Mouse (Mus musculus) heart, postnatal 10 days (tissue): ENCODE results near the gene Adamts7. TPM values are rescaled to one million over a fixed set of nuclear protein-coding genes. Genes with fewer than 3 reads are reported as not detected.
A peak's percentile ranks its signal among the peaks of the same experiment; 100 is the strongest.

Experiments used
- DNase-seq, 2 experiments: peaks; one replicate each; pipeline ENCODE4 v3.0.0; 2021
- intact Hi-C: fragments of 180-260 bp; cut with DNase I; formaldehyde crosslinking; loops from one replicate; pipeline ENCODE4 v1.15.1; 2025
- total RNA-seq, 2 experiments: library from RNA; stranded (reverse); gene quantifications; 2 replicates each; pipeline ENCODE4 v1.2.3; 2021

The Adamts7 gene
- total RNA-seq, result 10 to 100 TPM; 21.8 to 24.0 TPM

DNA sequence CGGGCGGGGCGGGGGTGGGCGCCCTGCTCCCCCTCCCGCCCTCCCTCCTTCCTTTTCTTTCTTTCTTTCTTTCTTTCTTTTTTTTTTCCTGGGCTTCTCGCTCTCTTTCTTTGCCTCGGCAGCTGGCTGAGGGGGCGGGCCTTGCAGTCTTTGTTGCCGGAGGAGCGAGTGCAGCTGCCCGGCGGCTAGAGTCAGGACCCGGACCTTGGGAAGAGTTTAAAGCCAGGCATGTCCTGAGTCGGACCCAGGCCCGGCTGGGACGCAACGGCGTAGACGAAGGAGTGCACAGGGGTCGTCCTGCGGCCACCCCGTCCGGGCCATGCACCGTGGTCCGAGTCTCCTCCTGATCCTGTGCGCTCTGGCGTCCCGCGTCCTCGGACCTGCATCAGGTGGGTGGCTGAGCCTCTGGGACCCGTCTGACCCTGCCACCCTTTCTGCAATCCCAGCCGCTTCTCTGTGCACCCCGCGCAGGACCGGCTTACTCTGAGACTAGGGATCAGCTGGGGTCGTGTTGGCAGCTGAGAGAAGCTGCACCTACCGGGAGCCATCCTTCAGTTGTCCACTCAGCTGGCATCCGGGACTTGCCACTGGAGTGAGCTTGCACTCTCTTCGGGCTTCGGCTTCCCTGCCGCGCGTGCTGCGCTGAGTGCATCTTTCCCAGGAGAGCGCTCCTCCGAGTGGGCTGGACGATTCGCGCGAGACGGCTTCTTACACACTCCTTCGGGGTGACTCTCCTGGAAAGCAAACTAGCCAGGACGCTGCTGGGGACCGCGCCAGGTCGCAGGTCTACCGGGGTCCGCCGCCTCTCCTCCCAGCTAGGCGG is at the start of gene Adamts7:
Gene Adamts7 (plus strand): TSS at position 144 of the 823 bp plus-strand sequence.
- intact Hi-C loops, result loop anchor here (2.0 kb wide), 2 partner anchors 36 kb away; no protein-coding TSS in a partner anchor
- peak; percentile 70 to 77 for DNase-seq

- no peak for DNase-seq
- intact Hi-C loops, result loop anchor here (1.0 kb wide), 1 partner anchor 13 kb away; no protein-coding TSS in a partner anchor
Observed at GRCm38 (mm10) chr9:90113151-90113550, 49.7 kb upstream of the Adamts7 start.

- peak; percentile 93 to 94 for DNase-seq
- intact Hi-C loops, result loop anchor here (1.0 kb wide), 1 partner anchor 12 kb away; no protein-coding TSS in a partner anchor
Observed at GRCm38 (mm10) chr9:90113651-90114566, 49.0 kb upstream of the Adamts7 start.

GRCm38 (mm10) chr9:90114567-90115307 is 48.1 kb upstream of the Adamts7 start, which contains the start of gene Morf4l1:
Gene Morf4l1, minus strand, starts transcription at chr9:90114774.
- intact Hi-C loops, result no loop called here
- peak; percentile 97 to 98 for DNase-seq

GRCm38 (mm10) chr9:90115308-90115700 is 47.6 kb upstream of the Adamts7 start:
- intact Hi-C loops, result no loop called here
- no peak for DNase-seq

DNA sequence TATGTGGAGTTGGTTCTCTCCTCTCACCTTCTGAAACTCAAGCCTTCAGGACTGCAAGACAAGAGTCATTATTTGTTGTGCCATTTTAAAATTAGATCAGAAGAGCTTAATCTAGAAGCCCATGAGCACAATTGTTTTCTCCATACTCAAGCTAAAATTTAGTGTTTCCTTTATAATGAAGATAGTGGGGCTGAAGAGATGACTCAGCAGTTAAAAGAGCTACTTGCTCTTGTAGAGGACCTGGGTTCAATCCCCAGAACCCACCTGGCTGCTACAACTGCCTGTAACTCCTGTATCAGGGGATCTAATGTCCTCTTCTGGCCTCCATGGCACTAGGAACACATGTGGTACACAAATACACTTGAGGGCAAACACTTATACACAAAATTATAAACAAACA is 45.6 kb upstream of the Adamts7 start:
- intact Hi-C loops, result no loop called here
- DNase-seq, result no peak

DNA sequence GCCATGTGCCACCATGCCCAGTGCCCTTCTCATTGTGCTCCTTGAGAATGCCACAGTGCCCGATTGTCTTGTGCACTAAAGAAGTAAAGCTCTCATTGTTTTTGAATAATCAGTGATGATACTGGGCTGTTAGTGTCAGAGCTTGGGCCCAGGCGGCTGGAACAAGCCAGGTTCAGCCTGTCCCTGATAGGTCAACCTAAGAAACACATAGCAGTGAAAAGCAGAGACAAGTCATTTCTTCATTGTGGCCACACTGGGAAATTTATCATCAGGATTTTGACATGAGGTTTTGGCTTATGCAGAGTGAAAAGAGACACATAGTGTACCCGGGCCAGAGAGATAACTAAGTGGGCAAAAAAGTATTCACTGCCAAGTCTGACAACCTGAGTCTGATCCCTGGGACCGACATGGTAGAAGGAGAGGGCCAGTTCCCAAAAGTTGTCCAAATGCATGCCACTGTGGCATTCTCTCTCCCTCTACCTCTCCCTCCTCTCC is 40.6 kb upstream of the Adamts7 start:
- DNase-seq, result peak in 1 of 2 experiments; percentile 26
- intact Hi-C loops, result no loop called here

- DNase-seq, result no peak
- intact Hi-C loops, result no loop called here
Observed at GRCm38 (mm10) chr9:90124156-90124872, 38.6 kb upstream of the Adamts7 start.

DNA sequence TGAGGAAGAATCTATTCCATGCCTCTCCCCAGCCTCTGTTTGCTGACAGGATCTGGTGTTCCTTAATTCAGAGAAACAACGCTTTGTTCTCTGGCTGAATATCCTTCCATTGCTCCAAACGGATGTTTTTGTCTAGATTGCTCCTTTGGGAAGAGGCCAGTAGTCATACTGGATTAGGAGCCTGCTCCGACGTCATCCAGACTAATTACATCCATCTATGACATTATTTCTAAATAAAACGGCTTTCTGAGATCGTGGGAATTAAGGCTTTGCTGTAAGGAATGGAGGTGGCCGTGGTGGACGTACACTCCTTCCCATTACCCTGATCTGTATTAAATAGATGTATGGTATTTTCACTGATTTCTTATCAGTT is 38.0 kb upstream of the Adamts7 start:
- intact Hi-C loops, result no loop called here
- DNase-seq, result peak; percentile 50 to 55

DNA sequence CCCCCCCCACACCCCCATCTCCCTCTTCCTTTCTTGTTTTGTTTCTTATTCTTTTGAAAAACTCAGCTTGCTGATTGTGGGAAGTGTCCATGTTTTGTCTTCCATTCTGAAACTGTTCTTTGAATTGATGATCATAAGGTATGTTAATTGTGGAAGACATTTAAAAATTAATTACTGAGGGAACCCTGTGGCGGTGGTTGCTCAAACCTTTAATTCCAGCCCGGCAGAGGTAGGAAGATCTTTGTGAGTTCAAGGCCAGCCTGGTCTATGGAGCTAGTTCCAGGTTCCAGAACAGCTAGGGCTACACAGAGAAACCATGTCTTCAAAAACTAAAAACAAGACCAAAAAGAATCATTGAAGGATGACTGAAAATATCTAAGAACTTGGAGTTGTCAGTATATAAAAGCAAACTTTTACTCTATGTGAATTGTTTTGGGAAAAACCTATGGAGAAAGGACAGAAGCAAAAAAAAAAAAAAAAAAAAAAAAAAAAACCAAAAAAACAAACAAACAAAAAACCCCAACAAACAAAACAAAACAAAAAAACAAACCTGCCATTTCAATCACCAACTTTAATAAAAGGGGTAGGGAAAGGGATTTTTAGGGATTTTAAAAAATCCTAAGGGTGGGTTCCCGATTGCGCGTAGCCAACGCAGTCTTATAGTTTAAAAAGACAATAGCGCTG is 37.3 kb upstream of the Adamts7 start:
- intact Hi-C loops, result loop anchor here (1.0 to 2.0 kb wide), 2 partner anchors 12 to 37 kb away; partner anchors contain the start of gene Adamts7

DNA sequence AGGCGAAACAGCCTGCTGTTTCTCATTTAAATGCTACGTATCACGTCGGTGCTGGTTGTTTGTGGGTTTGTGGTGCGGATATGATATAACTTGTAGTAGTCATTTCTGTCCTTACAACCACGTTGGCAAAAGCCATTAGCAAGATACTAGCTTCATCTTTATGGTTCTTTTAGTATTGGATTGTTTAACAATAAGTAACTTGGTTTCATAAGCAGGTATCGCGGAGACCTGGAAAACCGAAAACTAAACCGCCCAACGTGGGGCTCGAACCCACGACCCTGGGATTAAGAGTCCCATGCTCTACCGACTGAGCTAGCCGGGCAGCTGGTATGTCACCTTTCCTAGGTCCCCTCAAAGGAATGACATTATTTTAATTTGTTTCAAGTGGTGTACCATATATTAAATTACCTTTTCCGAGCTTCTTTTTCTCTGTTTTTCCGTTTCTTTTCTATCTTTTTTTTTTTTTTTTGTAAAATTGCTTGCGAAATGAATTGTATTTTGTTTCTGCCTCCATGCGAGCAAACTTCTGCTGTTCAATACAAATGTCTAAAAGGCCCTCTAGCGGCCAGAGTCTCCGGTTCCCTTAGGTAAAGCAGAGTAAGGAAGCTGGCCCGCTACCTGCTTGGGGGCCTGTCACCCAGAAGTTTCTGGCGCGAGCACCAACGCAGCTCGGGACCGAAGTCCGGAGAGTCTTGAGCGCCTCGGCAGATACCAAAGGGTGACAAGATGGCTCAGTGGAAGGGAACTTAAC is 36.4 kb upstream of the Adamts7 start:
- DNase-seq, result peak; percentile 83 to 84
- intact Hi-C loops, result loop anchor here (1.0 to 2.0 kb wide), 2 partner anchors 13 to 36 kb away; partner anchors contain the start of gene Adamts7

More for the DNA sequence above, 37.3 kb upstream of the Adamts7 start:
- DNase-seq, result no peak

GRCm38 (mm10) chr9:90127146-90127545 is 35.7 kb upstream of the Adamts7 start:
- DNase-seq, result no peak
- intact Hi-C loops, result loop anchor here (2.0 kb wide), 1 partner anchor 36 kb away; the partner anchor contains the start of gene Adamts7

- intact Hi-C loops, result no loop called here
- DNase-seq, result peak; percentile 51 to 58
Observed at GRCm38 (mm10) chr9:90128636-90129201, 34.1 kb upstream of the Adamts7 start.

DNA sequence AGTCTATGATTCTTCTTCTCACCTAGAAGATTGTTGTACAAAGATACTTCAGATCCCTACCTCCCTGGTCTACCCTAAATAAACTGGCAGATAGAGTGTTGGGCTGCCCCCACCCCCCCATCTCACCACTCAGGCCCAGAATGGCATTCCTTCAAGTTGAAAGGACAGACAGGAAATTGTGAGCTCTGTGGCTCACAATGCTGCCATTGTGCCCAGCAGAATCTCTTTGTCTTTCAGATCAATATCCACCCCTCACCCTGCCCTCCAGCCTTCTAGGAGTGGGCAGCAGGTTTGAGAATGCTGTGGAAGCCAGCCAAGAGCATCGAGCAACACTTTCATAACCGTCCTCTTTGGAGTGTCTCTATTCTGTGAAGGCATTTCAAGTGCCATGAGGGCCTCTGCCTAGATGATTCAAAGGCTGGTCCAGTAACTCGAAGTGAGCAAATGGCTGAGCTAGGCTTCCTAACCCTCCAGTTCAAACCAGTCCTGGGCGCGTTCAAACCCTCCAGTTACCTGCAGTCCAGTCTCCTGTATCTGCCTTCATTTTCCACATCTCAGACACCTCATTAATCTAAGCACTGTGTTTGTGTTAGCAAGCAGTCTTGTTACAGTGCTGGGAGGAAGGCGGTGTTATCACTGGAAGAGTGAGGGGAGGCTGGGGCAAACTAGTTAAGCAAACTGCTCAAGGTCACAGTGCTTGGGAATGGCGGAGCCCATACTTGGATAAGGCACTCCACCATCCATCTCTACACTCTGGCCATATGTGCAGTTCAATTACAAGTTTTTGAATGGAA is 29.1 kb upstream of the Adamts7 start:
- intact Hi-C loops, result no loop called here
- DNase-seq, result no peak

GRCm38 (mm10) chr9:90135466-90135865 is 27.4 kb upstream of the Adamts7 start:
- intact Hi-C loops, result no loop called here
- DNase-seq, result no peak

GRCm38 (mm10) chr9:90135963-90136677 is 26.7 kb upstream of the Adamts7 start:
- DNase-seq, result no peak
- intact Hi-C loops, result no loop called here

- intact Hi-C loops, result no loop called here
- DNase-seq, result peak; percentile 53 to 63
Observed at GRCm38 (mm10) chr9:90136678-90136965, 26.2 kb upstream of the Adamts7 start.
